Mouse (Mus musculus): ENCODE results near the gene Gm15130.

DNA sequence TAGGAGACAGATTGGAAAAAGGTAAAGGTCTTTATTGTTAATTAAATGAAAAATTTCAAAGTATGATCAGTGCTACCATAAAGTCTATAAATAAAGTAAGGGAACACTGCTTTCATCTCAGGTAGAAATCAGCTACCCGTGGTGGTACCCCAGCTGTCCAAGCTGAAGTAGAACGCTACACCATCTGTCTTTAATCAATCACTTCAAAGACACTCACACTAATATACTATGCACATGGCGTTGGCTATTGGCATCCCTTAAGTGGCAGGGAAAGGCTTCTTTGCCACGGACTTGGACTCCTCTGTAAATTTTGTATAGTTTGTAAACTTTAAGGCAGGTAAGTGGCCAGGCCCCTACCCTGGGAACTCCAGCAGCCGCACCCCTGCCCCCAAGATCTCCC lies 17.0 kb downstream of the Gm15130 start:
- TF ChIP-seq CTCF (conservative IDR thresholded peaks at IDR 0.05; ENCODE audit: low read length) (no peak), NANOG (IDR thresholded peaks at IDR 0.05; ENCODE audit: borderline replicate concordance, low read length) (no peak)
